Mouse (Mus musculus): ENCODE measurements at regions not wholly inside any gene's neighbourhood (a gene's known extent, or its start where the extent isn't known, plus 50 kb on each side); places are given as distances from the start of the nearest gene placed in this dataset.

- no peak for DNase-seq (ENCODE audit: low read depth)
Measured at GRCm38 (mm10) chr2:106256012-106256411, 252.7 kb upstream of the Dnajc24 start.

GRCm38 (mm10) chr2:106234358-106234757, 231.0 kb upstream of the Dnajc24 start:
- DNase-seq (ENCODE audit: low read depth), result no peak

- no peak for DNase-seq (ENCODE audit: low read depth)
Measured at GRCm38 (mm10) chr2:106231136-106231535, 227.8 kb upstream of the Dnajc24 start.

- DNase-seq (ENCODE audit: low read depth), result no peak
Measured at GRCm38 (mm10) chr2:106230021-106230420, 226.7 kb upstream of the Dnajc24 start.

- DNase-seq (ENCODE audit: low read depth), result no peak
Measured at GRCm38 (mm10) chr2:106228249-106228648, 224.9 kb upstream of the Dnajc24 start.

- no peak for DNase-seq (ENCODE audit: low read depth)
Measured at GRCm38 (mm10) chr2:106216169-106216568, 212.8 kb upstream of the Dnajc24 start.

GRCm38 (mm10) chr2:106213740-106214139, 210.4 kb upstream of the Dnajc24 start:
- no peak for DNase-seq (ENCODE audit: low read depth)

- DNase-seq (ENCODE audit: low read depth), result no peak
Measured at GRCm38 (mm10) chr2:106210773-106211172, 207.4 kb upstream of the Dnajc24 start.

GRCm38 (mm10) chr2:106208767-106209250, 205.5 kb upstream of the Dnajc24 start:
- no peak for DNase-seq (ENCODE audit: low read depth)

GRCm38 (mm10) chr2:106200130-106200529, 196.8 kb upstream of the Dnajc24 start:
- no peak for DNase-seq (ENCODE audit: low read depth)

GRCm38 (mm10) chr2:106195170-106195569, 191.8 kb upstream of the Dnajc24 start:
- no peak for DNase-seq (ENCODE audit: low read depth)

- DNase-seq (ENCODE audit: low read depth), result peak; percentile 8
Measured at GRCm38 (mm10) chr2:106194369-106195023, 191.1 kb upstream of the Dnajc24 start.

- no peak for DNase-seq (ENCODE audit: low read depth)
Measured at GRCm38 (mm10) chr2:106193889-106194347, 190.6 kb upstream of the Dnajc24 start.

GRCm38 (mm10) chr2:106190579-106191322, 187.4 kb upstream of the Dnajc24 start:
- no peak for DNase-seq (ENCODE audit: low read depth)

- DNase-seq (ENCODE audit: low read depth), result no peak
Measured at GRCm38 (mm10) chr2:106183651-106184050, 180.3 kb upstream of the Dnajc24 start.

- DNase-seq (ENCODE audit: low read depth), result no peak
Measured at GRCm38 (mm10) chr2:106182051-106182450, 178.7 kb upstream of the Dnajc24 start.

- no peak for DNase-seq (ENCODE audit: low read depth)
Measured at GRCm38 (mm10) chr2:106162681-106163080, 159.3 kb upstream of the Dnajc24 start.

GRCm38 (mm10) chr2:106161877-106162276, 158.5 kb upstream of the Dnajc24 start:
- no peak for DNase-seq (ENCODE audit: low read depth)

GRCm38 (mm10) chr2:106149701-106150100, 146.4 kb upstream of the Dnajc24 start:
- no peak for DNase-seq (ENCODE audit: low read depth)

GRCm38 (mm10) chr2:106140931-106141330, 137.6 kb upstream of the Dnajc24 start:
- no peak for DNase-seq (ENCODE audit: low read depth)

GRCm38 (mm10) chr2:106101002-106101401, 97.7 kb upstream of the Dnajc24 start:
- DNase-seq (ENCODE audit: low read depth), result no peak

- no peak for DNase-seq (ENCODE audit: low read depth)
Measured at GRCm38 (mm10) chr2:106086121-106086520, 82.8 kb upstream of the Dnajc24 start.
